Mouse (Mus musculus) gastrocnemius, postnatal 36 days (tissue): Measurements from ENCODE around the gene Galnt14. TPM values are rescaled to one million over a fixed set of nuclear protein-coding genes. Genes with fewer than 3 reads are reported as not detected.

ENCODE experiments used
- DNase-seq, 2 experiments: peaks; one replicate each; pipeline ENCODE4 v3.0.0; 2022
- intact Hi-C: fragments of 180-260 bp; cut with DNase I; formaldehyde crosslinking; loops from one replicate; pipeline ENCODE4 v1.15.1; 2025
- total RNA-seq, 2 experiments: library from RNA; stranded (reverse); gene quantifications; 2 replicates each; pipeline ENCODE4 v1.2.3; 2021

Gene Galnt14
- total RNA-seq, 2 experiments from 2014 or later: not detected

DNA sequence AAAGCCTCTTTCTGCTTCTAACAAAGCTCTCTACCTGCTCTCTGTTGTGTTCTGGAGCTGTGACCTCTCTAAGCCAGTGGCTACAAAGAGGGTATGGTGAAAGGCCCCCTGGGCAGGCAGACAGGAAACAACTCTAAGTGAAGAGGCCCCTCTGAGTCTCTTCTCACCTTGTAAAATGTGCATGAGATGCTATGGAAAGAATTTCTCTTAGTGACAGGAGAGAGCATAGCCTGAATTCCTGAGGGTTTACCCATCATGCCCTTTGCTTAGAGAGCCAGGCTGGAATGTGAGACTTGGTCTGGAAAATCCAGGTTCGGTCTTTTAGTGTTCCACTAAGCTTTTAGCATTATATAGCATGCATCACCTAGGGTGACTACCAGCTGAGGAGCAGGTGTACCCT, 136.1 kb downstream of the Galnt14 start:
- no peak for DNase-seq
- intact Hi-C loops: loop anchor here (5.0 kb wide), 2 partner anchors 168 to 308 kb away; no protein-coding TSS in a partner anchor

DNA sequence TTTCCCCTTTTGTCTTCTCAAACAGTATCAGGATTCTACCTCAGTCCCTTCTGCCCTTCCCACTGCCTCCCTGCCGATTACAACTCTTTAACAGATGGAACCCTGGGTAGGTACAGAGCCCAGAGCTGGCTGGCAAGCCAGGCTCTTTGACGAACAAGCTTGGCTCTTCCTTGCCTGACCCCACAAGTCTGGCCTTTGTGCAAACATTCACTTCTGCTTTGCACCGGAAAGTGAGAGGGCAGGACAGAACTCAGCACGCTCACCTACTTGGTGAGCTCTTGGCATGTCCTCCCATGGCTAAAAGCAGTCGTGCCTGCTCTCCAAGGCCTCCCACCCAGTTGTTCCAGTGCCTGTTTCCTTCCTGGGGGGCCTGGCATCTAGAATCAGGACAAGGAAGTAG, 137.4 kb downstream of the Galnt14 start:
- DNase-seq: no peak
- intact Hi-C loops: loop anchor here (5.0 kb wide), 2 partner anchors 169 to 309 kb away; no protein-coding TSS in a partner anchor

DNA sequence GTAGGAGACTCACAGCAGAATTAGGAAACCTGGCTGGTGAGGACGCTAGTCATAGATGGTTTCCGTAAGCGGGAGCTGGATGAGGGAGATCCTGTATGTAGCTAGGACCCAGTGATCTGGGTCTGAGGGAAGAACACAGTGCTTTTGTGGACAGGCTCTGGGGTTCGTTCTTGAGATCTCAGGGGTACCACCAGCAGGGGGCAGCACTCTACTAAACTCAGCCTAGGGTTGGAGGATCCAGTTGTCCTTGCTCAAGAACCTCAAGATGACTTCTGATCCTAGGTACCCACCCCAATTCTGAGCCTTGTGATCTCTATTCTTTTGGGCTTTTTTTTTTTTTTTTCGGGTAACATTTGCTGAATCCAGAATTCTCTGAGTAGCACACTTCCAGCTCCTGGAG, 137.8 kb downstream of the Galnt14 start:
- intact Hi-C loops: loop anchor here (5.0 kb wide), 2 partner anchors 170 to 310 kb away; no protein-coding TSS in a partner anchor
- DNase-seq: peak; percentile 38 to 42

DNA sequence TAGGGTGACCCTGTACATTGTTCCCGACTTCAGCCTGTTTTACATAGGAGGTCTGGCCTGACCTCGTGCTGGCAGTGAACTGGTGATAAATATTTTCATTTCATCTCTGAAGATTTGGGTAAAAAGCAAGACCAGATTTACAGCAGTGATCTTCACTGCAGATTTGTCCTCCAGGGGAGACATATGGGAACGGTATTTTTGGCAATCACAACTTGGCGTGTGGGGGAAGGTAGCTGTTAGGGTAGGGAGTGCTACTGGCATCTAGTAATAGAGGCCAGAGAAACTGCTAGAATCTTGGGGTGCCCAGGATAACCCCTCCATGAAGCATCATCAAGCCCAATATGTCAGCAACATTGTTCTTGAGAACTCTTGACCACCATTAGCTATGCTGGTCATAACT, 138.3 kb downstream of the Galnt14 start:
- no peak for DNase-seq
- intact Hi-C loops: loop anchor here (5.0 kb wide), 2 partner anchors 170 to 310 kb away; no protein-coding TSS in a partner anchor

DNA sequence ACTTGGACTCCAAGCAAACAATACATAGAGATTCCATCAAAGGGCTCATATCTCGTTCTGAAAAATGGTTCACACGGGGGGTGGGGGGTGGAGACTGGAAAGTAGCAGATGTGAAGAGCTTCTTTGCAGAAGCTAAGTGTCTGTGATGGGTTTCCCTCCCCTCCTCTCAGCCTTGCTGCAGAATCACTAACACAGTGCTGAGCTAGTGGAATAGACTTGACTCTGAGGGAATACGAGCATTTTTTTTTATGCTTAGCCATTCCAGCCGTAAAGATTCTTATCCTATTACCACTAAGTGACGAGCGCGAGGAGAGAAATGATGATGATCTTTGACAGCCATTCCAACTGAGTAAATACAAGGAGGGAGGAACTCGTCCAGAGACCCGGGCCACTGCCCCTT, 142.0 kb downstream of the Galnt14 start:
- intact Hi-C loops: loop anchor here (5.0 kb wide), 1 partner anchor 324 kb away; no protein-coding TSS in a partner anchor

DNA sequence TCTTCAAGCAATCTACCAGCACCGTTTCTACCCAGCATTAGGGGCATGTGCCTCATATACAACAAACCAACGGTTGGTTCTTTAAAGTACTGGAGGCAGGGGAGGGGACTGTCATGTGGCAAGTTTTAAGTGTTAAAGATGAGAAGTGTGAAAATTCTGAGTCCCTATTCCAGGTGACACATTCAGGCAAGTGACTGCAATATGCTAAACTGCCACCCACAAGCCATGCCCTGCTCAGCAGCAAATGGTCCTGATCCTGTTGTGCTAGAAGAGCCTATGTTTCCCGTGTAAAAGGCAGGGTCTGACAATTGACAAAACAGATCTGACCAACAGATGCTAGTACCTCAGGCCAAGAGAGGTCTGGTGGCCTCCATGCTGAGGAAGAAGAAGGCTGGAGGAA, 149.1 kb downstream of the Galnt14 start:
- DNase-seq: no peak

More for the DNA sequence above, 142.0 kb downstream of the Galnt14 start:
- DNase-seq: no peak

DNA sequence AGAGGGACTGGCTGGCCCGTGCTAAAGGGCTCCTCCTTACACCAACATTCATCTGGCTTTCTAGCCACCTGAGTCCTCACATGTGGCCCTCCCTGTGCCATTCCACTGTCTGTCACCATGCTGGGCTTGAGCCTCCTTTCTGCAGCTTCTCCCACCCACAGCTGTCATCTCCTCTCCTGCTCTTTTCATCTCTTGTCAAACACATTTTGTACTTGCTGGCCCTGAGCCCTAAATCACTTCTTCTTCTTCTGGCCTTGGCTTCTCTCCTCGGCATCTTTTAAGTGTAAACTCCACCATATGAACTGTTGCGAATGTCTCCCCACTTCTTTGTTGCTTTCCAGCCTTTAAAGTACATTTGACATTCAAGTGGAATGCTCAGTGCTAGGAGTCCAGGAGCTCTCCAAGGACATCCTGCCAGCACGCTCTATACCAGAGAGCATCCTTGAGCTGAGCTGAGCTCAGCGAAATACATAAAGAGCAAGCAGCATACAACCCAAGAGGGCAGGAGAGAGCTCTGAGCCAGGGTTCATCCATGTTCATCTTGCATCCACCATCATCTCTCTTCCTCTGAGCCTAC, 150.0 kb downstream of the Galnt14 start:
- intact Hi-C loops: no loop called here
- no peak for DNase-seq

More for the DNA sequence above, 149.1 kb downstream of the Galnt14 start:
- intact Hi-C loops: no loop called here

DNA sequence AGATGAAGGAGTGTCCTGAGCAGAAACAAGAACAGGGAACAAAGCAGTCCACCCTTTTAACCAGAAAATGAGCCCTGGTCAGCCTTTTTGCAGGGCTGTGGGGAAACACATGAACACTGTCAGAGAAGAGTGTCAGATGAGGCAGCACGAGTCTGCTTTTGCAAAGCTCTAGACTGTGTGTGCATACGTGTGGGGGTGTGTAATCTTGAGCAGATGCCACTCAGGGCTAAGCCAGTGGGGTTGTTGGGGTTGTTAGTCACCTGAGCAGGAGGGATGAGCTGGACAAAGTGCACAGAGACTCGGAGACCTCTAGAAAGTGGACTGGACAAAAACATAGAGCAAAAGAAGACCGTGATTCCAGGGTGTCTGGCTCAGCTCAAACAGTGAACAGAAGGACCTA, 150.8 kb downstream of the Galnt14 start:
- intact Hi-C loops: no loop called here
- no peak for DNase-seq

DNA sequence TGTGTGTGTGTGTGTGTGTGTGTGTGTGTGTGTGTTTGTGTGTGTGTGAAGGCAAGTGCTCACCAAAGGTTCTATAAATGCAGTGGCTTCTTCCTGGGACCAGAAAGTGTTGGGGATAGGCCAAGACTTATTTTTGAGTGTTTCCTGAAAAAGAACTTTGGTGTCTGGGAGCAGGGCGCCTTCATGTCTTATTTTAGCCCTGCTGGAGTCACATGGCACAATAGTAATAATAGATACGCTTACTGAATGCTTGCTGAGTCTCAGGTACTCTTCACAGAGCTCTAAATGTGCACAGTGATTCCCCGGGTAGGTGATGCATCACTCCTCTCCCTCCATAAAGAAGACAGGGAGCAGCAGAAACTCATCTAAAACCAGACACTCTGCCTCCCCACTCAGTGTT, 153.2 kb downstream of the Galnt14 start:
- intact Hi-C loops: no loop called here
- no peak for DNase-seq

DNA sequence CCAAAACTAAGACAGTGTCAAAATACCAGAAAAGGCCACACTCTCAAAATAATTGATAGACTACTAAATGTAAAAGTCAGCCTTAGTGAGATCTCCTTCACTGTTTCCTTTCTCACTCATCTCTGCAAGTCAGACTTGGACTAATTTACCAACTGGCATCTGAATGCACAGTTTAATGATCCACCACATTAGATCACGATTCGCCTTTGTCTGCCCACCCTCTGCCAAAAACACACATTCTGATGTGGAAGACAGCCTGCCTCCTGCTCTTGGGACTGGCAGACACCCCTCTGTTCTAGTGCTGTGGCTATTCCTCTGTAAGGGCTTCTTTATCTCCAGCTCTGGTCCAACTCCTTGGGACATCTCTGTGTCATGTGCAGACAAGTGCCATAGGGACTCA, 153.8 kb downstream of the Galnt14 start:
- intact Hi-C loops: no loop called here
- DNase-seq: no peak

DNA sequence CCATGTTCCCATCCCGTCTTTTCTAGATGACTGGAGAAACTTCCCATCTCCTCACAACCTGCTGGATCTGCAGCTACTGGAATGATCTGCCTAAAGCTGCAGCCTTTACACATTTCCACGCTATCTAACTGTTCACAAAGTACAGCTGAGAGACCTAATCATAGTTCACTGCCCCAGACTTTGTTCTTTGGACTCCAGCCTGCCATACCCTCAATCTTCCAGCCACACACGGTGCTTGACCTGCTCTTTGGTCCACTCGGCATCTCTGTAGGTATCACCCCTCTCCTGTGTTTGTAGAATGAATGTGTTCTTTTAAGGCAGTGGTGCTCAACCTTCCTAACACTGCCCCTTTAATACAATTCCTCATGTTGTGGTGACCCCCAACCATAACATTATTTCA, 155.6 kb downstream of the Galnt14 start:
- no peak for DNase-seq
- intact Hi-C loops: no loop called here

DNA sequence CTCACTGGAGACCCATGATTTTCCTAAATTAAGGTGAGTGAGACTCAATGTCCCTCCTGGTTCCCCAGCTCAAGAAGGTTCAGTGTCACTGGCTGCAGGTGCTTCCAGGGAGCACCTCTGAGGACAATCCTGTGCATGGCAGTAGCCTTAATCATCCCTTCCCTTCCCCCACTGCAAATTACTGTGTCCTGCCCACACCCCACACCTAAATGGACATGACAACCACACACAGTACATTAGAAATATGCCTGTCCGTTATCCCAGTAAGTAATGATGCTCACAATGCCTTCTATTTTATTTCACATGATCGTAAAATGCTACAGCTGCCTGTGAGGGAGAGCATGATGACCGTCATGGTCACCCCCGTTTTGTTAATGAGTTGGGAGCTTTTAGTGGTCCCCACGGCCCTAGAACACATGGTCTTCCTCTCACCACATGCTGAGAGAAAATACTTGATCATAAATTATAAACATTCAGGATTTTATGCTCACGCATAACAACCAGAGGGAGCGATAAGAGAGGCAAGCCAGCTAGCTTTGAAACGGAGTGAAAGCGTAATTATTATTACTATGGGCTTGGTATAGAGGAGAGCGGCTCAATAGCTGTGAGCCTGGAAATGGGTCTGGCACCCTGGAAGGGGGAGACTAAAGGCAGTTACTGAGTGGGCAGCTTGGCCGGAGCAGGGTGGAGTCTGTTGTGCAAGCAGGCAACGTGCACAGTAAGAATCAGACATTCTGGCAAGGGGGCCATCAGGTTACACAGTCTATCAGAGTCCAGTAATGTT, 161.3 kb downstream of the Galnt14 start:
- intact Hi-C loops: no loop called here
- no peak for DNase-seq

DNA sequence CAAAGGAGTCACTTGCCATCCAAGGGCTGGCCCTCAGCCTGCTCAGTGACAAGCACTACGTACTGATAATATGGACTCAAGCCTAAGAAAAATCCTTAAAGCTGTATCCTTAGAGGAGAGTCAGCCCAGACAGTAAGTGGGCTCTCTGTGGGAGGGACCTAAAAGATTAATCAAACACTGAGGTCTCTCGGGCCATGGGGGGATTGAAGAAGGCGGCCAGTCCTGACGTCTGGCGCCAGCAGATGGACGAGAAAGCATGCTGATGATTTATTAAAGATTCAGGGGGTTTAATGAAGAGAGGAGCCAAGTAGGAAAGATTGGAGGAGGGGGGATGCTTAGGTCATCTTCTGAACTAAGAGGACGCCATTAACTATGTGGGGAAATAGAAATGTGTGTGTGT, 162.1 kb downstream of the Galnt14 start:
- intact Hi-C loops: no loop called here

DNA sequence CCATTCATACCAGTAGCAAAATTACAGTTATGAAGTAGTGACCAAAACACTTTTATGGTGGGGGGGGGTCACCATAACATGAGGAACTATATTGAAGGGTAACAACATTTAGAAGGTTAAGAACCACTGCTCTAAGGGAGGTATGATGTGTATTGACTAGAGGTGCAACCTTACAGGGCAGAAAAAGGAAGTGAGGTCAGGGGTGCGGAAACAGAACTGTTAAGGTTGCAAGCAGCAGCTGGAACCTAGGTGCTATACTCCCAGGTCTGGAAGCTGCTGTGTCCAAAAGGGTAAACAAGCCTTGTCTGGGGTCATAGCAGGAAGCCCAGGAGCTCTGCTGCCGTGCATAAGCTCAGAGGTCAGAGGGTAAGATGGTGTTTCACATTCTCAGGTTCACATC, 162.8 kb downstream of the Galnt14 start:
- DNase-seq: no peak
- intact Hi-C loops: no loop called here

More for the DNA sequence above, 162.1 kb downstream of the Galnt14 start:
- DNase-seq: no peak

DNA sequence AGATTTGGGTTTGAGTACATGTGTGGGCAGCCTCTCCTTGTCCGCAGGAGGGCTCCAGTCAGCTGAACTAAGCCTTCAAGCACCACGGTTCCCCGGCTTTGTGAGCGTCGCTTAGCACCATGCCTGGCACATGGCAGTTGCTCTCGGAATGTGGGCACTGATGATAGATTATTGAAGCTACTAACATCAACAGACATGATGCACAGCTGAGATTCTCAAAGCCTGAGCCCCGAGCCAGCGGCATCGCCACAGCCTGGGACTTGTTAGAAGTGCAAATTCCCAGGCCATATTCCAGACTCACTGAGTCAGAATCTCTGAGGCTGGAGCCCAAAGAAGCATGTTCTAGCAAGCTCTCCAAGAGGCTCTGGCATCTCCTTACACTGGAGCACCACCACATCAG, 168.3 kb downstream of the Galnt14 start:
- no peak for DNase-seq
- intact Hi-C loops: no loop called here

DNA sequence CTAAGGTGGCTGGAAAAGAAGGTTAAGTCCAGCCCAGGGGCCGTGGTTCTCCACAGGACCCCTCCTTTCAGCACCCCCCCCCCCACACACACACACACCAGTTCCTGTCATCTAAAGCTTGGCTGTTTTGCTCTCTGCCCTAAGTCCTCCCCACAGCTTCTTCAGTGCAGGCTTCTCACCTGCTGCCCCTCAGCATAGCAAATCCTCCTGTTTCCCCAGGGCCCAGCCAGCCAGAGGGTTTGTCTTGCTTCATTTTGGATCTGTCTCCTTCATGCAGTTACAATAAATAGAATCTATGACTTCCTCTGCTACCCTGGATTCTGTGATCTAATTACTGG, 169.1 kb downstream of the Galnt14 start:
- intact Hi-C loops: no loop called here
- DNase-seq: no peak

DNA sequence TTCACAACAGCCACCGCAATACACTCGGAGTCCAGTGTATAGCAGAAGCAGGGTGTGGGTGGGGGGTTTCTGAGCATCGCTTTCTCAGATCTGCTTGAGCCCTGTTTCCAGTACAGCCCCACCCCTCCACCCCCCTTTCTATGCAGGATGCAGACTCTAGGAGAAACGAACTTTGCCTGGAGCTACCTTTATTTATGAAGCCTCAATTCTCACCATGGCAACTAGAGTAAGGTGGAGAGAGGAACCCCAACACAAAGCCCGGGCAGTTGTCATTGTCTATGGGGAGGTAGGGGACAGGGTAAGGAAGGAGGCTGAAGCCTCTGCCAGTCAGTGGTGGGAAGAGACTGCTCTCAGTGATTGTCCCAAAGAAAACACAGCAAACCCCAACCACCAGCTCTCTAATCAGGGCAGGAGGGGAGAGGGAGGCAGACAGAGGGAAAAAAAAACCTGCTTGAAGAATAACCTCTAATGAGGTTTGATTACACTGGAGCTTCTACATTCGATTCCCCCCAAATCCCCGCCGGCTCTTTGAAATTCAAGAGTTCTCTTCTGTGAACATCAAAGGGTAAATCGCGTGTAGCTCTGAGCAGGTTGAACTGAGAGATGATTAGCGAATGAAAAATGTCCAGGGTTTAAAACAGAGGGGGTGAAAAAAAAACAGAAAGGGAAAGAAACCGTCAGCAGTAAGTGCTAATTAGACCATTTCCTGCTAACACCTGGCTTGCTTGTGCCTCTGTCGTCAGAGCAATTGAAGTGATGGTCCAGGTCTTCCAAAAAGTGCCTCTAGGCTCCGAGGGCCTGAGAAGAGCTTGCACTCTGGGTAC, 169.6 kb downstream of the Galnt14 start:
- DNase-seq: no peak
- intact Hi-C loops: no loop called here

DNA sequence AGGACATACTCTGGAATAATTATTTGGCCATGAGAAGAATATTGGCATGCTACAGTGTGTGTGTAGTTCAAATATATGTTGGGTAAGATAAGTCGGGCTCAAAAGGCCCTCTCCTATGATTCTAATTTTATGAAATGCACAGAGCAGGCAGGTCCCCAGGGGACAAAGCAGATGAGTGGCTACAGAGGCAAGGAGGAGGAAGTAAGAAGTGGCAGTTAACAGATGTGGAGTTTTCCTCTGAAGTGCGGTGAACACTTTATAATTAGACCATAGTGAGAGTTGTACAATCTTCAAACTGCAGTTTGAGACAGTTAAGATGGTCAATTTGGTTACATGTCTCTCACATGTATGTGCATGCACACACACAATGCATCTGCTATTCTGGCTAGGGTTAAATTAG, 178.4 kb downstream of the Galnt14 start:
- no peak for DNase-seq
- intact Hi-C loops: no loop called here

DNA sequence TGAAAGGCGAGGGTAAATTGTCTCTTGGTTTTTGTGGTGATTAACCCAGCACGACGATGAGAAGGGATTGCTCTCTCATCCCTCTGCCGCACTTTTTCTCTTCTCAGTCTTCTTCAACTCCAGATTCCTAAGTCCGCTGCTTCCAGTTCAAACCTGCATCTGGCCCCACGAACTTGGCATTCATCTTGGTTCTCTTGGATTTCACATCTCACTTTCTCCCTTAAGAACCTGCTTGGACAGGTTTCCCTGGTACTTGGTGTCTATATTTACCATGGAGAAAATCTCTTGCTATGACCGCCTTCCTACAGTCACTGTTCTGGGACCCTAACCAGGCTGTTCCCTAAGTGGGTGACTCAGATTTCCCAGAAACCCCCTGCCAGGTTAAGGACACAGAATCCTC, 188.1 kb downstream of the Galnt14 start:
- DNase-seq: no peak
- intact Hi-C loops: no loop called here

DNA sequence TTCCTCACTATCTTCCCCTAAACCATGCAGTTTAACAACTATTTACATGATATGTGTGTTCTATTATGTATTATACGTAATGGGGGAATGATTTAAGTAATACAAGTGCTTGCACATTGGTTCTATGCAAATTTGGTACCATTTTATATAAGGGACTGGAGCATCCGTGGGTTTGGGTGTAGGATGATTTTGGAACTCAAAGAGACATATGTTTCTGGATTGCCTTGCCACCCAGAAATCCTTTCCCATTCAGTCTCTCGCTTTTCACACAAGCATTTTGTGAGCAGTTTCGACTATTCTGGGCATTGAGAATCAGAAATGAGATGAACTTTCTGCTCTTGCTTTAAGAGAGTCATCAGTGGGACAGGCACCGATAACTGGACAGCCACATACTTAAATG, 190.9 kb downstream of the Galnt14 start:
- intact Hi-C loops: no loop called here

DNA sequence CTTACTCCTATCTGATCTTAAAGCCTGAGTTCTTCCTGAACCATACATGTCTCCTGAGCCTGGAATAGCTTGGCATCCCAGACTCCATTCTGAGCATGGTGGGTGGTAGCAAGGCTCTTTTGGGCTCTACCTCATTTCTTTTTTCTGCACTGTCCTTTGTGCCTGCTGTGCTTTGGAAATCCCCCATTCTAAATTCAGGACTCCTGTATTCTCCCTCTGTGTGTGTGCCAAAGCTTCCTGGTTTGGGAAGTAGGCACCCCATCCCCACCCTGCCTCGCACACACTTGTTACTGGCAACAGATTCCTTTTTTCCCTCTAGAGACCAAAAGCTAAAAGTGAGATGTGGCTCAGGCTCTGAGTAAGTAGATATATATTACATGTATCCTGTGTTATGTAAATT, 191.9 kb downstream of the Galnt14 start:
- no peak for DNase-seq
- intact Hi-C loops: no loop called here

More for the DNA sequence above, 190.9 kb downstream of the Galnt14 start:
- DNase-seq: no peak
